Mouse (Mus musculus) MEL (cell line): ENCODE results near the gene Fam83d.

ENCODE experiments used
- CTCF ChIP-seq, 3 experiments: IDR thresholded peaks in 2 of 3; conservative IDR thresholded peaks in 1 of 3; 2 replicates each; pipeline ENCODE4 v1.5.1; 2011 to 2012; ENCODE audit warnings: low read length in 3 of 3, low read depth in 2 of 3, mild to moderate bottlenecking in 2 of 3, improper control_type of control experiment in 1 of 3, inconsistent platforms in 1 of 3, mixed read lengths in 1 of 3, moderate library complexity in 1 of 3; ENCODE audit not compliant: control insufficient read depth in 1 of 3, insufficient read depth in 1 of 3, poor library complexity in 1 of 3, severe bottlenecking in 1 of 3
- E2F4 ChIP-seq: IDR thresholded peaks from 2 replicates; pipeline ENCODE4 v1.6.1; 2011; ENCODE audit warnings: low read depth, low read length, improper control_type of control experiment, borderline replicate concordance
- JUND ChIP-seq: IDR thresholded peaks from 2 replicates; pipeline ENCODE4 v1.6.1; 2011; ENCODE audit warnings: low read depth, mild to moderate bottlenecking, improper control_type of control experiment, low read length
- NELFE ChIP-seq: IDR thresholded peaks from 2 replicates; pipeline ENCODE4 v1.6.1; 2011; ENCODE audit warnings: low read depth, low read length, improper control_type of control experiment
- POLR2AphosphoS5 ChIP-seq: IDR thresholded peaks from 2 replicates; pipeline ENCODE4 v1.6.1; 2012; ENCODE audit warnings: low read depth, borderline replicate concordance, mild to moderate bottlenecking, inconsistent platforms, low read length, moderate library complexity, mixed read lengths

GRCm38 (mm10) chr2:158781126-158781525 is 13.2 kb downstream of the Fam83d start:
- TF ChIP-seq CTCF (IDR thresholded peaks at IDR 0.05 in 2 of 3, conservative IDR thresholded peaks at IDR 0.05 in 1 of 3; ENCODE audit: control insufficient read depth in 1 of 3, insufficient read depth in 1 of 3, low read depth in 2 of 3, low read length in 3 of 3, poor library complexity in 1 of 3, severe bottlenecking in 1 of 3), result no peak
- TF ChIP-seq E2F4, result no peak
- no peak for TF ChIP-seq NELFE
- TF ChIP-seq POLR2AphosphoS5, result no peak
- TF ChIP-seq JUND, result no peak
